Comparison of ENCODE assay signal across 10 mouse cellular contexts in the genomic region with DNA sequence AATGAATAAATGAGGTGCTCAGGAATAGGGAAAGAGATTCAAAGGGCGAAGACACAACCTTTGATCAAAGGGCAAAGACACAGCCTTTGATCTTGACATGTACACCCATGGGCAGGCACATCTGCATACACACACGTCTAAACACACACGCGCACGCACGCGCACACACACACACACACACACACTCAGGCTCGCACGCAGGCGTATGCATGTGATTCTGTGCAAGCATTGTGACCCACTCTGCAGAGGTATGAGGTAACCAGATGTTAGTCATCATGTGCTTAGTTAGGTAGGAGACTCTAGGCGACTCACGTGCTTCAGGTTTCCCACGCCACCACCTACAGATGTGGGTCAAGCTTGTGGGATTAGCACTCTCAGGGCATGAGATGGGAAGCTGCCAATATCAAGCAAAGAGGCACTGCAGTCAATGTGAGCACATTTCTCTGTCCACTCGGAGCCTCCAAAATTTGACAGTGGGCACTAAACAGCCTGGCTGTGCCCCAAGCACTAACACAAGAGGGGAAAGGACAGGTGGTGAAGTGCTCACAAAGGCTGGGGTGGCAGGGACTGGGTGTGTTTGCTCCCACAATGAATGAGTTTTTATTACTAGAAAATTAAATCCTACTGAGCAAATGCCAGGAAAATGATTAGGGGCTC.
DNase-seq lines count a peak whose midpoint lies in the region; ATAC-seq and TF ChIP-seq lines count a peak whose summit lies in the region.
"Had no signal": no experiment of that assay in that cellular context is flagged by ENCODE, and none has a peak within 500 bp of the region (broad histone marks: within the 10 kb centered on the region; RNA-seq: fewer than 3 reads in every experiment).

No protein-coding gene starts in this region.

- DNase-seq in lung, postnatal 14 days = no peak
- peak; percentile 87 for DNase-seq in fat pad, adult 2 months (ENCODE audit: extremely low read depth, low read depth, low spot score)
- DNase-seq in layer of hippocampus, adult 8-10 months (ENCODE audit: low spot score in 2 of 2) = no peak
- no peak for DNase-seq in layer of hippocampus, postnatal 25 days (ENCODE audit: extremely low spot score in 1 of 2, low spot score in 1 of 2)
- DNase-seq: spleen, adult 18-20 months had no signal

- no peaks in the 10 kb centered on the region for H3K36me3 ChIP-seq in lung, embryonic 15.5 days
- H3K36me3 ChIP-seq in hindbrain, embryonic 15.5 days = no peaks in the 10 kb centered on the region
- H3K36me3 ChIP-seq in neural tube, embryonic 14.5 days (ENCODE audit: control insufficient read depth, insufficient read depth, low read length) = no peaks in the 10 kb centered on the region
- H3K36me3 ChIP-seq in intestine, postnatal 0 days (ENCODE audit: control insufficient read depth, insufficient read depth) = no peaks in the 10 kb centered on the region
- H3K36me3 ChIP-seq: heart, embryonic 15.5 days had no signal

- WGBS in lung, embryonic 15.5 days = 53% methylated on average over 14 of the region's 14 CpGs
- WGBS in hindbrain, embryonic 15.5 days = 86% methylated on average over 14 of the region's 14 CpGs
- 87% methylated on average over 14 of the region's 14 CpGs for WGBS in neural tube, embryonic 14.5 days
- WGBS in intestine, postnatal 0 days = 86% methylated on average over 14 of the region's 14 CpGs

- peak overlapping the region; percentile 91 for H3K27ac ChIP-seq in lung, embryonic 15.5 days
- peak overlapping the region; percentile 75; the same call in 1 of the 2 replicates for H3K27ac ChIP-seq in hindbrain, embryonic 15.5 days (replicated peaks)
- H3K27ac ChIP-seq in neural tube, embryonic 14.5 days (ENCODE audit: low read depth, low read length) = no peak overlapping the region
- no peak overlapping the region for H3K27ac ChIP-seq in intestine, postnatal 0 days (ENCODE audit: low read depth, low read length)
- H3K27ac ChIP-seq: heart, embryonic 15.5 days had no signal

- H3K9me3 ChIP-seq in lung, embryonic 15.5 days = no peaks in the 10 kb centered on the region
- no peaks in the 10 kb centered on the region for H3K9me3 ChIP-seq in hindbrain, embryonic 15.5 days
- no peaks in the 10 kb centered on the region for H3K9me3 ChIP-seq in neural tube, embryonic 14.5 days (ENCODE audit: control insufficient read depth, low read length)
- H3K9me3 ChIP-seq in intestine, postnatal 0 days (ENCODE audit: control insufficient read depth) = no peaks in the 10 kb centered on the region
- H3K9me3 ChIP-seq: heart, embryonic 15.5 days had no signal

- no peak overlapping the region for H3K4me3 ChIP-seq in lung, embryonic 15.5 days
- H3K4me3 ChIP-seq in hindbrain, embryonic 15.5 days = no peak overlapping the region
- H3K4me3 ChIP-seq in neural tube, embryonic 14.5 days (ENCODE audit: low read depth, low read length) = no peak overlapping the region
- H3K4me3 ChIP-seq in intestine, postnatal 0 days (ENCODE audit: low read depth, low read length) = no peak overlapping the region
- H3K4me3 ChIP-seq: heart, embryonic 15.5 days had no signal

- H3K27me3 ChIP-seq in lung, embryonic 15.5 days = no peaks in the 10 kb centered on the region
- H3K27me3 ChIP-seq in hindbrain, embryonic 15.5 days = no peaks in the 10 kb centered on the region
- H3K27me3 ChIP-seq in neural tube, embryonic 14.5 days (ENCODE audit: control insufficient read depth, insufficient read depth, low read length) = no peaks in the 10 kb centered on the region
- H3K27me3 ChIP-seq in intestine, postnatal 0 days (replicated peaks; ENCODE audit: control insufficient read depth, insufficient read depth, low read length) = no peaks in the 10 kb centered on the region
- H3K27me3 ChIP-seq: heart, embryonic 15.5 days had no signal

- no peak for TF ChIP-seq CTCF in intestine, postnatal 0 days (IDR thresholded peaks at IDR 0.05; ENCODE audit: low read depth)

- ATAC-seq in lung, embryonic 15.5 days (ENCODE audit: borderline replicate concordance, extremely low read depth, low FRiP score, low TSS enrichment) = peak; percentile 32
- peak; percentile 27; the same call in 1 of the 2 replicates for ATAC-seq in hindbrain, embryonic 15.5 days (ENCODE audit: low FRiP score, low read depth)
- 0 out of 2 replicates have a peak, but pooled peaks have one; percentile 20 for ATAC-seq in neural tube, embryonic 14.5 days (ENCODE audit: low read depth)
- ATAC-seq in intestine, postnatal 0 days = no peak

- no peak overlapping the region for H3K4me2 ChIP-seq in lung, embryonic 15.5 days
- no peak overlapping the region for H3K4me2 ChIP-seq in hindbrain, embryonic 15.5 days
- no peak overlapping the region for H3K4me2 ChIP-seq in neural tube, embryonic 14.5 days (ENCODE audit: low read depth, low read length)
- no peak overlapping the region for H3K4me2 ChIP-seq in intestine, postnatal 0 days (replicated peaks; ENCODE audit: low read depth)
- H3K4me2 ChIP-seq: heart, embryonic 15.5 days had no signal

- peaks cover 49% of the 10 kb centered on the region for H3K4me1 ChIP-seq in lung, embryonic 15.5 days
- peaks cover 21% of the 10 kb centered on the region for H3K4me1 ChIP-seq in hindbrain, embryonic 15.5 days (replicated peaks)
- H3K4me1 ChIP-seq in neural tube, embryonic 14.5 days (ENCODE audit: control insufficient read depth, insufficient read depth, low read length) = no peaks in the 10 kb centered on the region
- H3K4me1 ChIP-seq in intestine, postnatal 0 days (replicated peaks; ENCODE audit: control insufficient read depth, insufficient read depth, low read length) = peaks cover 3% of the 10 kb centered on the region; the same call in 1 of the 2 replicates

- no peak overlapping the region for H3K9ac ChIP-seq in lung, embryonic 15.5 days
- H3K9ac ChIP-seq in hindbrain, embryonic 15.5 days = no peak overlapping the region
- H3K9ac ChIP-seq in neural tube, embryonic 14.5 days (replicated peaks; ENCODE audit: low read depth, low read length) = no peak overlapping the region
- no peak overlapping the region for H3K9ac ChIP-seq in intestine, postnatal 0 days (ENCODE audit: low read depth, low read length)
- H3K9ac ChIP-seq: heart, embryonic 15.5 days had no signal

Comparison
In these comparisons a context has a peak if more than half of its experiments do, and no peak if none do; other contexts are left out.
1. H3K27ac ChIP-seq: peak in lung, embryonic 15.5 days (single experiment) and hindbrain, embryonic 15.5 days (single experiment); none in neural tube, embryonic 14.5 days (single experiment) and intestine, postnatal 0 days (single experiment).